Mouse (Mus musculus) olfactory bulb, adult 2 months (tissue): ENCODE results near the gene Bnip2.

Experiments used
- CTCF ChIP-seq: fragments of 200-500 bp; IDR thresholded peaks from 2 replicates; pipeline ENCODE4 v1.5.1; 2012; ENCODE audit warnings: low read depth, mild to moderate bottlenecking, low read length, moderate library complexity; ENCODE audit not compliant: insufficient read depth
- POLR2A ChIP-seq: fragments of 200-500 bp; IDR thresholded peaks from 2 replicates; pipeline ENCODE4 v1.6.1; 2012; ENCODE audit warnings: mild to moderate bottlenecking, low read depth, low read length, moderate library complexity; ENCODE audit not compliant: insufficient read depth

- TF ChIP-seq POLR2A (no peak), CTCF (no peak)
These were observed 32.8 kb downstream of the Bnip2 start for GRCm38 (mm10) chr9:70022083-70022482.
